In the genomic region with DNA sequence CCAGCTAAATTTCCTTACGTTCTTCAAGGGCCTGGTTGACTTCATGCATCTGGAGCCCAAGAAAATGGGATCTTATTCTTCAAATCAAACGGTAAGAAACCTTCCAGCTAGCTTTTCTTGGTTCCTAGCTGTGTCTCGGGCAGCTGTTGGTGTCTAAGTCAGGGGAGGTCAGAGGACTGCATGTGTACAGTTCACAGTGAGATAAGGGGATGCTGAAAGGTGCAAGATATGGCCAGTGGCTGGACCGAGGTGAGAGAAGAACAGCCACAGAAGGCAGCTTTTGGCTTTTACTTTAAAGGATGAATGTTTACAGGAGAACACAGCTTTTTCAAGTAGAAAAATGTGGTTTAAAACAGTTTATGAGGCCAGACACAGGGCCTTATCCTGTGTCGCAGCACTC, we compare ENCODE assay signal across 46 mouse cellular contexts. TPM values are rescaled to one million over a fixed set of nuclear protein-coding genes. Genes with fewer than 3 reads are reported as not detected.
"Had no signal": no experiment of that assay in that cellular context is flagged by ENCODE, and none has a peak within 500 bp of the region (broad histone marks: within the 10 kb centered on the region; RNA-seq: fewer than 3 reads in every experiment).

No protein-coding gene starts in this region.

- H3K27ac ChIP-seq: limb, embryonic 10.5 days; limb, embryonic 12.5 days; limb, embryonic 13.5 days; limb, embryonic 15.5 days; liver, embryonic 12.5 days; liver, embryonic 13.5 days; liver, embryonic 14.5 days; liver, embryonic 15.5 days; lung, embryonic 15.5 days; macrophage; midbrain, embryonic 10.5 days; midbrain, embryonic 12.5 days; midbrain, embryonic 13.5 days; midbrain, embryonic 15.5 days; neural tube, embryonic 12.5 days; neural tube, embryonic 13.5 days had no signal

- DNase-seq: left cerebral cortex, postnatal 4 days; liver; liver, embryonic 13.5 days; liver, postnatal 0 days; lung, adult 18-20 months; lung, adult 2 months; lung, embryonic 14.5 days; lung, postnatal 10 days; lung, postnatal 14 days; lung, postnatal 36 days; lung, postnatal 4 days; midbrain, embryonic 14.5 days had no signal

- H3K4me3 ChIP-seq: limb, embryonic 10.5 days; limb, embryonic 12.5 days; limb, embryonic 13.5 days; limb, embryonic 15.5 days; liver, embryonic 12.5 days; liver, embryonic 13.5 days; liver, embryonic 15.5 days; lung, embryonic 15.5 days; megakaryocyte, embryonic 14.5 days; midbrain, embryonic 10.5 days; midbrain, embryonic 12.5 days; midbrain, embryonic 13.5 days; midbrain, embryonic 15.5 days; myocyte; neural tube, embryonic 12.5 days; neural tube, embryonic 13.5 days had no signal

- H3K9ac ChIP-seq: limb, embryonic 12.5 days; limb, embryonic 13.5 days; limb, embryonic 15.5 days; liver, embryonic 12.5 days; liver, embryonic 13.5 days; liver, embryonic 14.5 days; liver, embryonic 15.5 days; liver, postnatal 0 days; lung, embryonic 14.5 days; lung, embryonic 15.5 days; midbrain, embryonic 12.5 days; midbrain, embryonic 13.5 days; midbrain, embryonic 15.5 days; neural tube, embryonic 12.5 days; neural tube, embryonic 13.5 days had no signal

- H3K4me1 ChIP-seq: limb, embryonic 10.5 days; limb, embryonic 12.5 days; limb, embryonic 13.5 days; limb, embryonic 15.5 days; liver, embryonic 12.5 days; liver, embryonic 13.5 days; liver, embryonic 15.5 days; lung, embryonic 15.5 days; megakaryocyte, embryonic 14.5 days; midbrain, embryonic 10.5 days; midbrain, embryonic 12.5 days; midbrain, embryonic 13.5 days; midbrain, embryonic 15.5 days; neural tube, embryonic 12.5 days; neural tube, embryonic 13.5 days had no signal

- H3K9me3 ChIP-seq: limb, embryonic 10.5 days; limb, embryonic 12.5 days; limb, embryonic 13.5 days; limb, embryonic 15.5 days; liver, embryonic 12.5 days; liver, embryonic 13.5 days; liver, embryonic 15.5 days; lung, embryonic 15.5 days; megakaryocyte, embryonic 14.5 days; midbrain, embryonic 10.5 days; midbrain, embryonic 12.5 days; midbrain, embryonic 13.5 days; midbrain, embryonic 15.5 days; neural tube, embryonic 12.5 days; neural tube, embryonic 13.5 days had no signal

- H3K27me3 ChIP-seq: limb, embryonic 12.5 days; limb, embryonic 13.5 days; limb, embryonic 15.5 days; liver, embryonic 12.5 days; liver, embryonic 13.5 days; liver, embryonic 15.5 days; lung, embryonic 15.5 days; megakaryocyte, embryonic 14.5 days; midbrain, embryonic 12.5 days; midbrain, embryonic 13.5 days; midbrain, embryonic 15.5 days; neural tube, embryonic 12.5 days; neural tube, embryonic 13.5 days had no signal

- ATAC-seq: liver, embryonic 12.5 days; liver, postnatal 0 days; lung, postnatal 0 days; midbrain, embryonic 13.5 days; midbrain, embryonic 15.5 days; midbrain, embryonic 16.5 days had no signal

- H3K4me2 ChIP-seq: limb, embryonic 12.5 days; limb, embryonic 13.5 days; limb, embryonic 15.5 days; liver, embryonic 11.5 days; liver, embryonic 12.5 days; liver, embryonic 13.5 days; liver, embryonic 15.5 days; lung, embryonic 14.5 days; lung, embryonic 15.5 days; midbrain, embryonic 11.5 days; midbrain, embryonic 12.5 days; midbrain, embryonic 13.5 days; midbrain, embryonic 15.5 days; neural tube, embryonic 12.5 days; neural tube, embryonic 13.5 days had no signal

RNA-seq across cellular contexts. Expression of gene Calhm1, which starts 43.0 kb away (rescaled TPM):
- total RNA-seq: left cerebral cortex, postnatal 10 days; left cerebral cortex, postnatal 14 days; left cerebral cortex, postnatal 25 days; left cerebral cortex, postnatal 36 days; left cerebral cortex, postnatal 4 days; liver, adult 2 months; megakaryocyte, adult 5-6 weeks; midbrain, postnatal 0 days; monocyte, adult 5-6 weeks had no signal
- polyA plus RNA-seq: limb, embryonic 10.5 days; limb, embryonic 11.5 days; limb, embryonic 12.5 days; limb, embryonic 13.5 days; limb, embryonic 14.5 days; limb, embryonic 15.5 days; liver, adult 2 months; liver, embryonic 11.5 days; liver, embryonic 12.5 days; liver, embryonic 13.5 days; liver, embryonic 14.5 days; liver, embryonic 15.5 days; liver, embryonic 16.5 days; liver, postnatal 0 days; lung, adult 2 months; lung, embryonic 14.5 days; lung, embryonic 15.5 days; lung, embryonic 16.5 days; lung, postnatal 0 days; macrophage; midbrain, embryonic 10.5 days; midbrain, embryonic 11.5 days; midbrain, embryonic 12.5 days; midbrain, embryonic 13.5 days; midbrain, embryonic 14.5 days; midbrain, embryonic 15.5 days; midbrain, embryonic 16.5 days; midbrain, postnatal 0 days; myocyte; neural tube, embryonic 11.5 days; neural tube, embryonic 12.5 days; neural tube, embryonic 13.5 days had no signal
